In the genomic region with DNA sequence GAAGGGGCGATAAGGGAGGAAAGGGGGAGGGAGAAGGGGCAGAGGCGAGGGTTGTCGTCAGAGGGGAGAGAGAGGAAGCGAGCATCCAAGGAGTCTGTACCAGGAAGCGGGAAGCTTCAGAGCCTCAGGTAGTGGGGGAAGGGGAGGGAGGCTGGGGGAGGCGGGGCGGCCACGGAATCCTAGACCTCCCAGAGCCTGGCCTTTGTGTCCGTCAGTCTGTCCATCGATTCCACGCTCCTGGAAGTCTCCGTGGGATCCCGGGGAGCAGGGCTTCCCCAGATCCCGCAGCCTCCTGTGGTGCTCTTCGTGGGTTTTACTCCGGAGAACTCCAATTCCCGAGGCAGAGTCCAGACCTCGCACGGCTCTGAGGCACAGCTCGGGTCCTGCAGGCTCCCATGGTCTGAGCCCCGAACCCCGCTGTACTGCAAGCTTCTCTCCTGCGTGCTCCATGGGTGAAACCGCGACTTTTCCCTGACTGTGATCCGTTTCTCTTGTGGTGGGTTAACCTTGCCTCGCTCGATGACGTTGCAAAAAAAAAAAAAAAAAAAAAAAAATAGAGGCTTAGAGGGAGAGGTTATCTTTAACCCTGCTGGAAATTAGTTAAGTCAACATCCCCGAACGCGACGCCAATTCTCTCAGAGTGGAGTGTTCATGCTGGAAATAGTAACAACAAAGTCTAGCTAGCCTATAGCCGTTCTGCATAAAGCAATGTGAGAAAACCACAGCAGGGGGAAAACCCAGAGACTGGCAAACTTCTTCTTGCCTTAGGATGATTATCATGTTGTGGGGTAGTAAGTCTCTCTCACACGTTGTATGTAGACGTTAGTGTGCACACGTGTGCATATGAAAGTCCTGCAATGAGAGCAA, we compare ENCODE assay signal across 8 mouse cellular contexts. TPM values are rescaled to one million over a fixed set of nuclear protein-coding genes. Genes with fewer than 3 reads are reported as not detected.
A peak's percentile ranks its signal among the peaks of the same experiment; 100 is the strongest.
DNase-seq lines count a peak whose midpoint lies in the region; ATAC-seq lines count a peak whose summit lies in the region.

No protein-coding gene starts in this region.

- ATAC-seq in forebrain, embryonic 15.5 days (replicated peaks): peak; percentile 58
- peak; percentile 78 for ATAC-seq in kidney, embryonic 15.5 days (replicated peaks; ENCODE audit: low FRiP score)
- ATAC-seq in midbrain, embryonic 12.5 days (ENCODE audit: low FRiP score, low read depth): peak; percentile 74

- H3K4me1 ChIP-seq in forebrain, embryonic 15.5 days: peaks cover 21% of the 10 kb centered on the region
- peaks cover 30% of the 10 kb centered on the region for H3K4me1 ChIP-seq in kidney, embryonic 15.5 days
- H3K4me1 ChIP-seq in midbrain, embryonic 12.5 days: peaks cover 17% of the 10 kb centered on the region

- peak; percentile 54 for DNase-seq in kidney, adult 18-20 months
- DNase-seq in kidney, postnatal 14 days: no peak
- DNase-seq in adrenal gland, postnatal 25 days: peak; percentile 35
- DNase-seq in thymus, postnatal 25 days: peak; percentile 36
- no peak for DNase-seq in ovary, postnatal 14 days (ENCODE audit: low spot score)

- 1% methylated on average over 31 of the region's 37 CpGs for WGBS in forebrain, embryonic 15.5 days
- WGBS in kidney, embryonic 15.5 days: 2% methylated on average over 36 of the region's 37 CpGs
- WGBS in midbrain, embryonic 12.5 days: 2% methylated on average over 36 of the region's 37 CpGs

- H3K27me3 ChIP-seq in forebrain, embryonic 15.5 days: no peaks in the 10 kb centered on the region
- H3K27me3 ChIP-seq in kidney, embryonic 15.5 days: no peaks in the 10 kb centered on the region
- peaks cover 33% of the 10 kb centered on the region for H3K27me3 ChIP-seq in midbrain, embryonic 12.5 days

- peak overlapping the region; percentile 97 for H3K4me2 ChIP-seq in forebrain, embryonic 15.5 days (replicated peaks)
- peak overlapping the region; percentile 94 for H3K4me2 ChIP-seq in kidney, embryonic 15.5 days
- H3K4me2 ChIP-seq in midbrain, embryonic 12.5 days (replicated peaks): peak overlapping the region; percentile 84

- no peak overlapping the region for H3K27ac ChIP-seq in forebrain, embryonic 15.5 days (replicated peaks)
- peak overlapping the region; percentile 62 for H3K27ac ChIP-seq in kidney, embryonic 15.5 days
- H3K27ac ChIP-seq in midbrain, embryonic 12.5 days (replicated peaks): no peak overlapping the region

- no peaks in the 10 kb centered on the region for H3K9me3 ChIP-seq in forebrain, embryonic 15.5 days
- no peaks in the 10 kb centered on the region for H3K9me3 ChIP-seq in kidney, embryonic 15.5 days (replicated peaks)
- H3K9me3 ChIP-seq in midbrain, embryonic 12.5 days: no peaks in the 10 kb centered on the region

- no peaks in the 10 kb centered on the region for H3K36me3 ChIP-seq in forebrain, embryonic 15.5 days
- no peaks in the 10 kb centered on the region for H3K36me3 ChIP-seq in kidney, embryonic 15.5 days
- no peaks in the 10 kb centered on the region for H3K36me3 ChIP-seq in midbrain, embryonic 12.5 days

- peak overlapping the region; percentile 50 for H3K4me3 ChIP-seq in forebrain, embryonic 15.5 days
- peak overlapping the region; percentile 58 for H3K4me3 ChIP-seq in kidney, embryonic 15.5 days (replicated peaks)
- peak overlapping the region; percentile 52 for H3K4me3 ChIP-seq in midbrain, embryonic 12.5 days

- peak overlapping the region; percentile 59 for H3K9ac ChIP-seq in forebrain, embryonic 15.5 days (replicated peaks)
- peak overlapping the region; percentile 63 for H3K9ac ChIP-seq in kidney, embryonic 15.5 days
- peak overlapping the region; percentile 58 for H3K9ac ChIP-seq in midbrain, embryonic 12.5 days (replicated peaks)

RNA-seq across cellular contexts. Expression of a gene that starts 20.6 kb away (rescaled TPM):
- 6.7 and 7.4 TPM in 2 replicates for total RNA-seq in adrenal gland, postnatal 25 days (2021)
- 5.6 and 7.4 TPM in 2 replicates for polyA plus RNA-seq in forebrain, embryonic 15.5 days (2015; fragmentation: Nextera tagmentation; extraction: Ambion mirVana)
- 3.2 TPM in 1 of 2 replicates, not detected in the other for polyA plus RNA-seq in kidney, embryonic 15.5 days (2015; fragmentation: Nextera tagmentation; extraction: Ambion mirVana)
- polyA plus RNA-seq in midbrain, embryonic 12.5 days (2016; fragmentation: Nextera tagmentation; extraction: Ambion mirVana): 2.0 TPM in 1 of 2 replicates, not detected in the other

Comparison
In these comparisons a context has a peak if more than half of its experiments do, and no peak if none do; other contexts are left out.
1. DNase-seq: peak in kidney, adult 18-20 months (single experiment), adrenal gland, postnatal 25 days (single experiment) and thymus, postnatal 25 days (single experiment); none in kidney, postnatal 14 days (single experiment) and ovary, postnatal 14 days (single experiment).
2. Peak in every context shown above with its lines, with median percentiles within 50 percentile points of each other: ATAC-seq, H3K4me2 ChIP-seq, H3K4me3 ChIP-seq and H3K9ac ChIP-seq.